Mouse (Mus musculus): ENCODE results near the gene Olfr688.

DNA sequence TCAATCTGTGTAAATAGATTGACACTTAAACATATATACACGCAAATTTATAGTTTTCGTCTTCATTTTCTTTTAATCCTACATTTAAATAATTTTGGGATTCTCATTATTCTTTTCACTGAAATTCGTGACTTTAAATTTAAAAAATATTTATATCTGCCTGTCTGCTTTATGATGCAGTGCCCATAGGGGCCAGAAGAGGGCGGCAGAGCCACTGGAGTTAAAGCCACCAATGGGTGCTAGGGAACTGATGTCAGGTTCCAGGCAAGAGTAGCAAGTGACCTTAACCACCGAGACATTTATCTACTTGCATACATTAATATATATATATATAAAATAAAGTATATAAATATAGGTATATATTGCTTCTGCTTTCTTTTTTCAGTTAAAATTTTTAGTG lies 31.2 kb upstream of the Olfr688 start:
- TF ChIP-seq GATA1 (IDR thresholded peaks at IDR 0.05; ENCODE audit: low read length), result no peak
- TF ChIP-seq TAL1 (IDR thresholded peaks at IDR 0.05; ENCODE audit: low read length), result no peak

Measured in erythroblast, embryonic 14.5 days (primary cell).